Mouse (Mus musculus): ENCODE results near the gene Cer1. TPM values are rescaled to one million over a fixed set of nuclear protein-coding genes. Genes with fewer than 3 reads are reported as not detected.

The Cer1 gene
- polyA plus RNA-seq, 1 experiment, result 0.04 TPM

GRCm38 (mm10) chr4:82876656-82877055 is 8.3 kb downstream of the Cer1 start:
- no peak for DNase-seq (ENCODE audit: extremely low spot score in 1 of 2, low spot score in 1 of 2)

- DNase-seq (ENCODE audit: extremely low spot score in 1 of 2, low spot score in 1 of 2), result no peak
These were observed 9.4 kb downstream of the Cer1 start for GRCm38 (mm10) chr4:82875532-82875931.

- DNase-seq (ENCODE audit: extremely low spot score in 1 of 2, low spot score in 1 of 2), result no peak
These were observed 10.2 kb downstream of the Cer1 start for GRCm38 (mm10) chr4:82874791-82875190.

GRCm38 (mm10) chr4:82872548-82872947 is 12.4 kb downstream of the Cer1 start:
- DNase-seq (ENCODE audit: extremely low spot score in 1 of 2, low spot score in 1 of 2), result no peak

- DNase-seq (ENCODE audit: extremely low spot score in 1 of 2, low spot score in 1 of 2), result no peak
These were observed 12.8 kb downstream of the Cer1 start for GRCm38 (mm10) chr4:82872121-82872520.

GRCm38 (mm10) chr4:82870931-82871330 is 14.0 kb downstream of the Cer1 start:
- no peak for DNase-seq (ENCODE audit: extremely low spot score in 1 of 2, low spot score in 1 of 2)

- DNase-seq (ENCODE audit: extremely low spot score in 1 of 2, low spot score in 1 of 2), result no peak
These were observed 17.1 kb downstream of the Cer1 start for GRCm38 (mm10) chr4:82867731-82868445.

- no peak for DNase-seq (ENCODE audit: extremely low spot score in 1 of 2, low spot score in 1 of 2)
These were observed 17.8 kb downstream of the Cer1 start for GRCm38 (mm10) chr4:82867111-82867510.

GRCm38 (mm10) chr4:82864974-82865699 is 19.8 kb downstream of the Cer1 start:
- no peak for DNase-seq (ENCODE audit: extremely low spot score in 1 of 2, low spot score in 1 of 2)

GRCm38 (mm10) chr4:82863316-82863715 is 21.6 kb downstream of the Cer1 start:
- DNase-seq (ENCODE audit: extremely low spot score in 1 of 2, low spot score in 1 of 2), result no peak

GRCm38 (mm10) chr4:82861451-82861850 is 23.5 kb downstream of the Cer1 start:
- no peak for DNase-seq (ENCODE audit: extremely low spot score in 1 of 2, low spot score in 1 of 2)

- DNase-seq (ENCODE audit: extremely low spot score in 1 of 2, low spot score in 1 of 2), result no peak
These were observed 24.4 kb downstream of the Cer1 start for GRCm38 (mm10) chr4:82860566-82860965.

GRCm38 (mm10) chr4:82859131-82860125 is 25.5 kb downstream of the Cer1 start, which contains the start of gene Zdhhc21:
TSS of gene Zdhhc21 (minus strand) at chr4:82859958.
- peak; percentile 40 to 83 for DNase-seq (ENCODE audit: extremely low spot score in 1 of 2, low spot score in 1 of 2)

- no peak for DNase-seq (ENCODE audit: extremely low spot score in 1 of 2, low spot score in 1 of 2)
These were observed 26.4 kb downstream of the Cer1 start for GRCm38 (mm10) chr4:82858431-82859010.

GRCm38 (mm10) chr4:82856986-82857385 is 28.0 kb downstream of the Cer1 start:
- no peak for DNase-seq (ENCODE audit: extremely low spot score in 1 of 2, low spot score in 1 of 2)

- peak in 1 of 2 experiments; percentile 35 for DNase-seq (ENCODE audit: extremely low spot score in 1 of 2, low spot score in 1 of 2)
These were observed 31.1 kb downstream of the Cer1 start for GRCm38 (mm10) chr4:82853809-82854208.

- DNase-seq (ENCODE audit: extremely low spot score in 1 of 2, low spot score in 1 of 2), result no peak
These were observed 36.3 kb downstream of the Cer1 start for GRCm38 (mm10) chr4:82848552-82849234.

- peak in 1 of 2 experiments; percentile 22 for DNase-seq (ENCODE audit: extremely low spot score in 1 of 2, low spot score in 1 of 2)
These were observed 47.3 kb downstream of the Cer1 start for GRCm38 (mm10) chr4:82837526-82838240.
